Mouse (Mus musculus): Measurements from ENCODE around the gene Psme2.

Gene Psme2

DNA sequence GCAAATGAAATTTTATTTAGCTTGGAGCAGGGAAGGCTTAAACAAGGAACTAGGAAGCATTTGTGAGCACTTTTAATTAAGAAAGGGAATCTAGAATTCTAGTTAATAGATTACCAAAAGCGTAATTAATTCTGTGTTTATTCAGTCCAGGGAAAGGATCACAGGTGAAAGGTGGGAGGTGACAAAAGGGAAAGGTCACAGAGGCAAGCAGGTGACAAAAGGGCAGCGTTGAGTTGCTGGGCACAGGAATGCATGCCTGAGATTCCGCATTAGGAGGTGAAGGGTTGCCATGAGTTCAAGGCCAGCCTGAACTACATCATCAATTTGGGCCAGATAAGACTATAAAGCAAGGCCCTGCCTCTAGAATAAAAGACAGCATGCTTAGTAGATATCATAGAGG, 23.4 kb downstream of the Psme2 start:
- no peak for DNase-seq (ENCODE audit: low read depth, low spot score)

- DNase-seq (ENCODE audit: low read depth, low spot score) = no peak
Measured at GRCm38 (mm10) chr14:55565748-55566147, 25.2 kb downstream of the Psme2 start.

DNA sequence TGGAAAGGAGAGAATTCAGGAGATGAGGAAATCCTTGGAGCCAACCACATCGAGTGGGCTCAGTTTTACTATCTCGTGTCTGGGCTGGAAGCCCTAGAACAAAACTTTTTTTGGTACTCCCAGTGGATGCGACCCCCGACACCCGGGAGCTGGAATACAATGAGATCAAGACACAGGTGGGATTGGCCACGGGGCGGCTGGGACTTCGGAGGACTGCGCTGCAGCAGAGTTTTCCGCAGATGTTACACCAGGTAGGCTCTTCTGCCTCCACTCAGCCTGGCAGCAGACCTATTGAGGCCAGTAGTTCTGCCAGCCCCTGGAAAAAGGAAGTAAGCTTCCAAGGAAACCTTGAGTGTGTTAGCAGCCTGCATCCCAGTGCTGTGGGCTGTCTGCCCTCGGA, 27.7 kb downstream of the Psme2 start:
- DNase-seq (ENCODE audit: low read depth, low spot score) = no peak

- no peak for DNase-seq (ENCODE audit: low read depth, low spot score)
Measured at GRCm38 (mm10) chr14:55561860-55562259, 29.1 kb downstream of the Psme2 start.

DNA sequence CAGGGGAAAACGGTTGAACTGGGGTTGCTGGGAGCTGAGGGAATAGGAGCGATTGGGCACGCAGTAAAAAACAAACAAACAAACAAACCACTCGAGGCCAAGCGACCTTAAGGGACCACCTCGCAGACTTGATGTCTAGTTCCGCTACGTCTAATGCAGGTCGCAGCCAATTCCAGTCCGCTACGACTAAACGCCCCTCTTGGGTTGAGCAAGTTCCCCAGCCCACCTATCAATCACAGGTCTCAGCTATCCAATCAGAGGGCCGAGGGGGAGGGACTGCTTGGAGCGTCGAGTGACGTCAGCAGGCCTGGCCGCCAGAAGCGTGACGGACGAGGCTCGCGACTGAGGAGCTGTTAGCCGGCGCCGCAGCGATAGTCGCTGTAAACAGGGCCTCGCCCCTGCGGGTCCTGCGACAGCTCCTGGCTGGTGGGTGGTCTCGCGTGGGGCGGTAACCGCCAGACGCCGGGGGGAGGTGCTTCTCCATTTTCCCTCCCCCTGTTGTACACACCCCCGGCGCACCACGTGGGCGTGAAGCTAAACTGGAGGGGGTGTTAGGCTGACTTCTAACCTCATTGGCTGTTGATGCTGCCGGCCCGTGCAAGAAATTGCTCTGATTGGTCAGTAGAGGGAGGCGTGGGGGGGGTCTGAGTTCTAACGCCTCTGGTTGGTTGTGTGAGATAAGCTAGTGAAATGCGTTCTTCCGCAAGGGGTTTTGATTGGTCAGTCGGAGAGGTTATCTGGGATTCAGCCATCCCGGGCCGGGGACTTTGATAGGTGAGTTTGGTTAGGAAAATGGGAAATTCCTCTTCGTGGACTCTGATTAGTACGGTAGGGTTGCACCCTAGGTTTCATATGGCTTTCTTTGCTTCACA, 30.5 kb downstream of the Psme2 start, which contains the start of gene A730061H03Rik:
A730061H03Rik (minus strand) TSS at position 205 of the 872 bp plus-strand sequence.
- DNase-seq (ENCODE audit: low read depth, low spot score) = peak; percentile 97

DNA sequence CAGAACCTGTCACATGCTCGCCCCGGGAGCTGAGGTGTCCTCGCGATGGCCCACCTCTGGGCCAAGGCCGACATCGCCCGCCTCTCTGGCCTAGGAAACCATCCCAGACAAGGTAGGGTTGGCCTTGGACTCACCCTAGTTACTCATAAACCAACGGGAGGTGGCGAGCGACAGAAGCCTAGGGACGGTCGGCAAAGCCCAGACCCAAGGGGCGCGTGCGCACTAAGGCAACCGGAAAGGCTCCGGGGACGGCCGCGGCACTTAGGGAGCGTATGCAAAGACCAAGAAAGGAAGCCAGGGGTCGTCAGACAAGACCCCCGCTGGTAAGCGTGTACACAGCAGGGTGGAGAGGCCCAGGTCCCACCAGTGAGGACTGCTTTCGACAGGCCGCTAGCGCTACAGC, 31.1 kb downstream of the Psme2 start, which contains the start of gene Dcaf11:
Dcaf11 (plus strand) TSS at position 208 of the 403 bp plus-strand sequence.
- DNase-seq (ENCODE audit: low read depth, low spot score) = peak; percentile 85

DNA sequence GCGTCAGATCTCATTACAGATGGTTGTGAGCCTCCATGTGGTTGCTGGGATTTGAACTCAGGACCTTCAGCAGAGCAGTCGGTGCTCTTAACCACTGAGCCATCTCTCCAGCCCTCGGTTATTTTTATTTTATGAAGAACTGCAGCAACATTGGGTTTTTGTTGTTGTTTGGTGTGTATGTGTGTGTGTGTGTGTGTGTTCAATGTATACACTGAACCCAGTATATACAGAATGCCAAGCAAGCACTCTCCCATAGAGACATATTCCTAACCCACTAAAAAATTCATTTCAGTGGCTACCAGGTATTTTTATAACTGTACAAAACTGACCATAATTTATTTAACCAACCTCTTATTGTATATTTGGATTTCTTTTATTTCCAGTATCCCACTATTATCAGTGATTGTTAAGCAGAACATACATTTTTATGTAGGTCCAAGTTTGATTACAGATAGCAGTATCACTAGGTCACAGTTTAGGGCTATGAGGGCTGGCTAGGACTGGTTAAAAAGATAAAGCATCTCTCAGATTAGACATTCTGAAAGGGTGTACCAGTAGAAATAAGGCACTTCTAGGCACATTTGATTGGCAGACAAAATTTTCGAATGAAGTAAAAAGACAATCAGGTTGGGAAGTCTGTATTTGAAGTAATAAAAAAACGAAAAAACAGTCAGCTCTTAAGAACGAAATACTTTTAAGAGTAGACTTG, 32.0 kb downstream of the Psme2 start:
- no peak for DNase-seq (ENCODE audit: low read depth, low spot score)

GRCm38 (mm10) chr14:55557587-55557986, 33.3 kb downstream of the Psme2 start:
- DNase-seq (ENCODE audit: low read depth, low spot score) = no peak

- peak; percentile 79 for DNase-seq (ENCODE audit: low read depth, low spot score)
Measured at GRCm38 (mm10) chr14:55557003-55557402, 33.9 kb downstream of the Psme2 start.

GRCm38 (mm10) chr14:55555788-55556187, 35.1 kb downstream of the Psme2 start:
- no peak for DNase-seq (ENCODE audit: low read depth, low spot score)

GRCm38 (mm10) chr14:55554635-55555034, 36.3 kb downstream of the Psme2 start:
- no peak for DNase-seq (ENCODE audit: low read depth, low spot score)

DNA sequence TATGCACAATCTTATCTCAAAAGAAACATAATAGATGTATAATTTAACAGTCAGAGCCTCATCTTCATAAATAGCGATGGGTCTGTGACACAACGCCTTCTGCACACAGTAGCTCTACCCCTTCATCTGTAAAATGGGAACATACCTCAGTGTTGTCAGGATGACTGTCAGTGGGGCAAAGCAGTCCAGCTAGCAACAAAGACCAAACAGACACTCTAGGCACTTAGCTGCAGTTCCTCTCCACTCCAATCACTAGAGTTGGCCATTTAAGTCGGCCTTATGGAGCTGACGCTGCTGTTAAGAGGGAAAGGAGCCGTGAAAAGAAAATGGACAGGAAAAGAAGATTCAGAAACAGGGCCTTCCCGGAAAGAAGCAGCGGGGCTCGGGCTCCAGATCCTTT, 39.1 kb downstream of the Psme2 start:
- no peak for DNase-seq (ENCODE audit: low read depth, low spot score)

DNA sequence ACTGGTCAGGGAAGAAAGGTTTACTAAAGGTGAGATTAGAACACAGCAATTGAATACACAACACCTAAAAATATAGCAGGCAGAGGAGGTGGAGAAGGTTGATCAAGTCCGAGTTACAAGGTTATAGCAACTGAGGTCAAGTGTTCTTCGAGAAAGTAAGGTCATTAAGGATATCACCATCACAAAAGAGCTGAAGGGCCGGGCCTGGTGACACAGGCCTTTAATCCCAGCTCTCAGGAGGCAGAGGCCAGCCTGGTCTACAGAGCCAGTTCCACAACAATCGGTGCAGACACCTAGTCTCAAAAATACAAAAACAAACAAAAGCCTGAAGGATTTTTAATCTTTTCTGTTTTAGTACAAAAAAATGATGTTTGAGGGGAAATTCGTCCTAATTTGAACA, 39.6 kb downstream of the Psme2 start:
- DNase-seq (ENCODE audit: low read depth, low spot score) = no peak

- DNase-seq (ENCODE audit: low read depth, low spot score) = no peak
Measured at GRCm38 (mm10) chr14:55550191-55550590, 40.7 kb downstream of the Psme2 start.

DNA sequence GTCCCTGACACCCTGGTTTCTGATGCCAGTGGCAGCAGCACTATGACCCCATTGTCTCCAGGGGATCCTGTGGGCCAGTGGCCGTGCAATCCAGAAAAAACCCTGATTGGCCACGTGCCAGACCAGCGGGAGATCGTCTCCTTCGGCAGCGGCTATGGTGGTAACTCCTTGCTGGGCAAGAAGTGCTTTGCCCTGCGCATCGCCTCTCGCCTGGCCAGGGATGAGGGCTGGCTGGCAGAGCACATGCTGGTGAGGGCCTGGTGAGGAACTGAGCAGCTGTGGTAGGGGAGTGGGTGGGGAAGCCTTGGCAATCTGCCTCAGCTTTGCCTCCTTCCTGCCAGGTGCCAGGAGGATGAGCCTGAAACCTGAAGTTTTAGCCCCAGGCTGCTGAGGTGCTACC, 46.6 kb downstream of the Psme2 start:
- no peak for DNase-seq (ENCODE audit: low read depth, low spot score)

DNA sequence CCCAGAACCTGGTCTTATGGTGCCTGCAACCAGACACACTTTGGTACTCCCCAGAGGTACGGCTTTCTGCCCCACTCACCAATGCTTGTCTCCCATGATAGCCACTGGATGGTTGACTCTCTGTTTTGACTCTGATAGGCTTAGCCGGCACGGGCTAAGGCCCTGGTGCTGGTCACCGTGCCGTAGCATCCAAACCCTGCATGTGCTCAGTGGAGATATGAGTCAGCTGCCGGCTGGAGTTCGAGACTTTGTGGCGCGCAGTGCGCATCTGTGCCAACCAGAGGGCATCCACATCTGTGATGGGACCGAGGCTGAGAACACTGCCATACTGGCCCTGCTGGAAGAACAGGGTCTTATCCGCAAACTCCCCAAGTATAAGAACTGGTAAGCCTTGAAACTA, 48.6 kb downstream of the Psme2 start:
- DNase-seq (ENCODE audit: low read depth, low spot score) = no peak

DNA sequence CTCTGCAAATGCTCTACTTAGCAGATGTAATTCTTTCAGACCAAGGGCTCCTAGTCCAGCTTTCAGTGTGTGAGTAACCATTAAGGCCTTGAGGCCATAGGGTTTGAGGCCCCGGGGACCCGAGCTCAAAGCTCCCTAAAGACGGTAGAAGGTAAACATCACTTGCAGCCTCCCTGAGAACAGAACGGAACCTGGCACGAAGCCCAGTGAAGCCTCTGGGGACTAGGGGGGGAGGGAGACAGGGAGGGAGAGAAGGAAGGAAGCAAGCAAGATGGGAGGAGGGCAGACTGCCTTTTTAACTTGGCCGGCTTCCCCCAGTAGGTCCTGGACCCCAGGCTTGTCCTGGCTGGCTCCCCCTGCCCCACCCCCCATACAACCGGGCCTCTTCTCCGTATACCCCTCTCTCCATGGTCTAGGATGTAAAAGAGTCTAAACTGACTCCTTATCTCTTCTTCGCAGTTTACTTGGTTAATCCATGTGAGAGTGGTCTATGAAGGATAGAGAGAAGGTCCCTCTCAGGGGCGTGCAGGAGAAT, 50.1 kb downstream of the Psme2 start:
- DNase-seq (ENCODE audit: low read depth, low spot score) = peak; percentile 78

DNA sequence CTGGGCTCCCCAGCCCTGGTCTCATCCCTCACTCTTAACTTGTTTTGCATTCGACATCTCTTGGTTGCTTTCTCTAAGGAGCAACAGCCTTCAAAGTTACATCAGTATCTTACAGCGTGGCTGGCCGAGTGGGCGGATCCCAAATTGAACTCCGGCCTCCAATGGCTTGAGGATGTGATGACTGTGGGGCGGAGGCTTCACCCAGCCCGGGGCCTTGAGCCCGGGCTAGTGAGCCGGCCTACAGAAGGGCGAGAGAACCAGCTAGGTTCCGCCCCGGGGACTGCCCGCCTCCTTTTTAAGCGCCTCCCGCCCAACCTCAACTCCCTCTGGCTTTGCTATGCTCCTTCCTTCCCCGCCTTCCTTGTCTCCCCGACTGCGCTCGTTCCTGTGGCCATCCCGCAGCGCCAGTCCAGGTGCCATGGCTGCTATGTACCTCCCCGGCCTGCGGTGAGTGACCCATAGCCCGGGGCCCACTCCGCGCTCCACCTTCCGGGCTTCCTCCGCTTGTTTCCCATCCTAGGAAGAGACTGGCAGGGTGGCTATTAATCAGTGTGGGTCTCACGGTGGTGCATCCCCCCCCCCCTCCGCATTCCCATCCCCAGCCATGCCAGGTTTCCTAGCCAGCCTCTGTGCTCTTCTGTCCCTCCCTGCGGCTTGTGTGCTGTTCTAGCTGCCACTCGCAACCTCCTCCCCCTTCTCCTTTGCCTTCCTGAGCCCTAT, 50.7 kb downstream of the Psme2 start, which contains the start of gene Pck2:
Pck2 (plus strand) TSS at position 200 of the 720 bp plus-strand sequence.
- peak; percentile 95 for DNase-seq (ENCODE audit: low read depth, low spot score)
